Mouse (Mus musculus) forelimb bud, embryonic 11.5 days (tissue): ENCODE data around the gene Shc1.

Experiments used
- DNase-seq: peaks from one replicate; pipeline ENCODE4 v3.0.0-alpha.2; 2012; ENCODE audit warnings: low read depth, low spot score

Gene Shc1

GRCm38 (mm10) chr3:89418170-89418860 is at the start of gene Shc1, which contains the start of gene Cks1b:
Shc1 (plus strand) TSS chr3:89418443.
Cks1b (minus strand) TSS chr3:89418383.
- peak; percentile 99 for DNase-seq

DNA sequence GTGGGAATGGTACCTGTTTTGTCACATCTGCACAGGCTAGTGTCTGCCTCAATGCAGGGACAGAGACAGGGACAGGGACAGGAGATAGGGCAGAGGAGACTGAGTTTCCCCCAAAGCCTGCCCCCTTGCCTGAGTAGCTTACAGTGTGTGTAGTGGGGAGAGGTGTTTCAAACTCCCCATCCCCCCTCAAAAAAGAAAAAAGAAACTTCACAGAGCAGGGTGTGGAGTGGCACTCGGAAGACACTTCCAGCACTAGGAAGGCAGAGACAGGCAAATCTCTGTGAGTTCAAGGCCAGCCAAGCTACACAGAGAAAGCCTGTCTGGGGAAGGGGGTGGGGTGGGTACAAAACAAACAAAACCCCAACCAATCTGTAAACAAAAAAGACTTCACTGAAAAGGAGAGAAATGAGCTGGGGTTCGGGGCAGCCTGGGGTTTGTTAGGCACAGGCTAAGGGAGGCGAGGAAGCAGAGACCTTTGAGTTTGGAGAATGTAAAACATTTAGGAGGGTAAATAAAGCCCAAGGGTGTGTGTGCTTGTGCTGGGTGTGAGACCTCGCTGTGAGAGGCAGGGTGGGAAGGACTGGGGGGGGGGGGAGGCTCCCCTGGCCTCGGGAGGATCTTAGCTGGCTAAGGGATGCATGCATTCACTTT is 44.5 kb upstream of the Shc1 start:
- DNase-seq: no peak

GRCm38 (mm10) chr3:89377831-89378230 is 40.4 kb upstream of the Shc1 start:
- no peak for DNase-seq

GRCm38 (mm10) chr3:89378394-89379067 is 39.7 kb upstream of the Shc1 start:
- peak; percentile 89 for DNase-seq

DNA sequence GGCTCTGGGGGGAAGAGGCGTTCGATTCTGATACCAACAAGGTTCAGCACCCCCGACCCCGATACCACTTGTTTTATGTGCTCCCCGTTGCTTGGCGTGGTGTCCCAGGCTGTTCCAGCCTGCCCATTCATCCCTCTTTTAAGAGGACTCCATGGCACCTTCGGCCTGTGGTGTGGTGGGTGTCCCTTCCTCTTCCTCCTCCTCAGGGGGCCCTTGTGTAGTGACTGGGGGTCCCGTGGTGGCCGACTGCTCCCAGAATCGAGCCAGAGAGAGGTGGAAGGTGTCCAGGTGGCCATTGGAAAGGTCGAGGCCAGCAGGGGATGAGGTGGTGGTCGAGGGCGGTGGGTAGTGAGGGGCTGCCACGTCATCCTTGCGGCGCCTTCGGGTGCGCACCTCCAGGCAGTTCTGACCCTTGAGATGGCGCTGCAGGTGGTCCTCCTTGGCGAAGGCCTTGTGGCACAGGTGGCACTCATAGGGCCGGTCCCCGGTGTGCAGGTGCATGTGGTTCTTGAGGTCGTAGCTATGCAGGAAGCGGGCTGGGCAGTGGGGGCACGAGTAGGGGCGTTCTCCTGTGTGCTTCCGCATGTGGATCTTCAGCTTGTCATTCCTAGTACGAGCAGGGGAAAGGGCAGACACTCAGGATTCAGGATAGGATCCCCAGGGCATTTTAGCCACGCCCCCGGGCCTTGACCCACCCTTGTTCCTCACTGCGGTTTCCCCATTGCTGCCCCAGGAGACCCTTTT is 38.7 kb upstream of the Shc1 start:
- DNase-seq: no peak

DNA sequence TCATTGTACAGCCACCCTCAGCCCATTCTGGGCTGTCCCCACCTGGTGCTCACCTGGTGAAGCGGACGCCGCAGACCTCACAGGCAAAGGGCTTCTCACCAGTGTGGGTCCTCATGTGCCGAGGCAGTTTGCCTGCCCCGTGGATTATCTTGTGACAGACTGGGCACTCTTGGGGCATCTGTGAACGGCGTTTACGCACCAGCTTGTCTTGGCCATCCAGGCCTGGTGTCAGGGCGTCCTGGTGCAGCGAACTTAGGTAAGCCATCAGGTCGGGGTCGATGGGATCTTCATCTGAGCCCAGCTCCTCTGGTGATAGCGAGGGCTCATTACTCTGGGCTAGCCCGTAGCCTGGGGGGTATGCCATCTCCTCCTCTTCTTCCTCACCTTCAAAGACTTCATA is 38.0 kb upstream of the Shc1 start:
- no peak for DNase-seq

GRCm38 (mm10) chr3:89380711-89381110 is 37.5 kb upstream of the Shc1 start:
- no peak for DNase-seq

DNA sequence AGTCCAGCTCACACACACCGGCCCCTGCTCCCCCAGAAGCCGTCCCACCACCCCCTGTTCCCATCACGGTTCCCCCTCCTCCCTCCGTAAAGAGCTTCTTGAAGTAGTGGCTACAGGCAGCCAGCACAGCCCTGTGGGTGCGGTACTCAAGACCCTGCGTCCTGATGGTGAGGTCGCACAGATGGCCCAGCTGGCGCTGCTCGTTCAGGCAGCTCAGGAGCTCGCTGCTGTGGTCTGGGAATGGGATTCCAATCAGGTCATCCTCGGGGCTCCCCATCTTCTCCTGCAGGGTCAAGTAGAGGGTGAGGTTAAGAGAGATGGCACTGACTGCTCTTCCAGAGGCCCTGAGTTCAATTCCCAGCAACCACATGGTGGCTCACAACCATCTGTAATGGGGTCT is 37.0 kb upstream of the Shc1 start:
- DNase-seq: no peak

- DNase-seq: no peak
These were observed 36.0 kb upstream of the Shc1 start for GRCm38 (mm10) chr3:89382033-89382882.

DNA sequence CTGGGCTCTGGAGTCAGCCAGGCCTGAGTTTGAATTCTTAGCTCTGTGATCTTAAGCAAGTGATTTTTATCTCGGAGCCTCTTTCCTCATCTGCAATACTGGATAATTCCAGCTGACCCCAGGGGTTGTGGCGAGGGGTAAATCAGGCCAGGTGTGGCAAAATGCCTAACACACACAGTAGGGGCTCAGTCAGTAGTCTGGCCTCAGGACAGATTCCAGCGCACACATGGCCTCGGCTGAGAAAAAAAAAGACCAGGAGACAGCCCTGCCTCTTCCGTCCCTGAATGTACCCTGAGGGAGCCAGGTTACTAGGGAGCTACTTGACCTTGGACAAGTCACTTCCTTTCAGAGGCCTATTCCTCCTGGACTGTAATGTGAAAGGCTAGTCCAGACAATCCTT is 35.3 kb upstream of the Shc1 start:
- DNase-seq: no peak

GRCm38 (mm10) chr3:89383651-89384255 is 34.5 kb upstream of the Shc1 start:
- DNase-seq: no peak

DNA sequence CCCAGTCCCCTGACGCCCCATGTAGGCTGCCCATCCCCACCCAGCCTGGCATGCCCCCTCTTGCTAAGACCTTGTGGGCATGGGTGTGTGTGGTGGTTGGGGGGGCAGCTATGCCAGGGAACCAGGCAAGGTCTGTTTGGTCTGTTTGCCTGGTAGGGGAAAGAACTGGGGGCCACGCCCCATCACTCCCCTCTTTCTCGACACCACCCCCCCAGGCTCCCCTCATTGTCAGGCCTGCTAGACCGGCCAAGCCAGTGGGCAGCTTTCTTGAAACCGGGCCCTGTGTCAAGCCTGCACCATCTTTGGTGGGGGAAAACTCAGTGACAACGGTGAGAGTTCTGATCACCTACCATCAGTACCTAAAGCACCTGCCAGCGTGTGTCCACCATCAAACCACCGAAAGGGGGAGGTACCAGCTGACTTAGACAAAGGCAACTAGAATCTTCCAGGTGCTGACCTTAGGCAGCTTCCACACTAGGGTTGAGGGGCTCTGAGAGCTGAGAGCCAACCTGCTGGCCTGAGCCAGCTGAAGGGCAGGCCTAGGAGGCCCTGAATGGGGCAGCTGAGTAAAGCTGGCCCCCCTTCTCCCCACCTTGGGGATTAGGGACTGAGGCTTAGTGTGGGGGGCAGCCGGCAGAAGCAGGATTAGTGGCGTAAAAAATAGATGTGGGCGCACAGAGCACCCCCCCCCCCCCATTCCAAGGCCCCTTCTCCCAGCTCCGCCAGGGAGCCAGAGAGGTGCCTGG is 33.7 kb upstream of the Shc1 start:
- DNase-seq: no peak

GRCm38 (mm10) chr3:89385451-89385850 is 32.8 kb upstream of the Shc1 start:
- DNase-seq: no peak

- no peak for DNase-seq
These were observed 31.5 kb upstream of the Shc1 start for GRCm38 (mm10) chr3:89386438-89387420.

GRCm38 (mm10) chr3:89387632-89388031 is 30.6 kb upstream of the Shc1 start:
- no peak for DNase-seq

- no peak for DNase-seq
These were observed 29.9 kb upstream of the Shc1 start for GRCm38 (mm10) chr3:89388134-89388881.

DNA sequence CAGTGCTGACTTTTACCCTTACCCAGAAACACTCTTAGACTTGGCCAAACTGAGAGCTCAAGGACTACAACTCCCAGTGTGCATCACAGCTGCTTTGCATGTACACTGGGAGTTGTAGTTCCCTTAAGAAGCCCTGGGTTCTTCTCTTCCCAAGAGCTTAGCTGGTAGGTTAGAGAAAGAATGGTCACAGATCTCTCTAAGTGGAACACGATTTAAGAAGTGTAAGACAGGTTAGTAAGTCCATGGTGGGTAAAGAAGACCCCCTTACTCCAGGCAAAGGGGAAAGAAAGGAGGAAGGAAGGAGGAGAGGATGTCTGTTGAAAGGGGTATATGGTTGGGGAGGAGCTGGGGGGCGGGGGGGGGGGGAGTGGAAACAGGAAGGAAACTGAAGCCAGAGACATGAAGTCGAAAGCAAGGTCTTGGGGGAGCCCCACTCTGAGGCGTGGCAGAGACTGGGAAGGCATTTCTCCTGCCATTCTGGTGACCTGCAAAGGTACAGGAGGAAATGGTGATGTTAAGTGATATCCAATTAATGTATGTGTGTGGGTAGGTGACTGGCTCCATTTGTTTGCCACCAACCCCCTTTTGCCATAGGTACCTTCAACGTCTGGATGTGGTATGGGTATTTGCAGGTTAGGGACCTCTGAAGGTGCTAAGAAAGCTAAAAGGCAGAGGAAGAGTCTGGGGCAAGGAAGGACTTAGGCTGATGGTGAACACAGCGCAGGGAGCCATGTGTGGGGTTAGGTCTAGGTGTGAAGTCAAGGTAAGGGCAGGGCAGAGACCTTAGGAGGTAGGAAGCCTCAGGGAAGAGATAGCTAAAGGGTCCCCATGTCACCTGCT is 29.1 kb upstream of the Shc1 start:
- no peak for DNase-seq
